Mouse (Mus musculus) central nervous system, embryonic 11.5 days (tissue): ENCODE measurements around the gene Rorb. TPM values are rescaled to one million over a fixed set of nuclear protein-coding genes. Genes with fewer than 3 reads are reported as not detected.

Experiments
- polyA plus RNA-seq: library from polyadenylated mRNA; depleted of rRNA; stranded (reverse); fragments of >200 nt; gene quantifications from 2 replicates; pipeline ENCODE4 v1.2.3, GENCODE M21; 2012; rRNA removed

The Rorb gene
- 0.76 and 0.80 TPM in 2 replicates for polyA plus RNA-seq

DNA sequence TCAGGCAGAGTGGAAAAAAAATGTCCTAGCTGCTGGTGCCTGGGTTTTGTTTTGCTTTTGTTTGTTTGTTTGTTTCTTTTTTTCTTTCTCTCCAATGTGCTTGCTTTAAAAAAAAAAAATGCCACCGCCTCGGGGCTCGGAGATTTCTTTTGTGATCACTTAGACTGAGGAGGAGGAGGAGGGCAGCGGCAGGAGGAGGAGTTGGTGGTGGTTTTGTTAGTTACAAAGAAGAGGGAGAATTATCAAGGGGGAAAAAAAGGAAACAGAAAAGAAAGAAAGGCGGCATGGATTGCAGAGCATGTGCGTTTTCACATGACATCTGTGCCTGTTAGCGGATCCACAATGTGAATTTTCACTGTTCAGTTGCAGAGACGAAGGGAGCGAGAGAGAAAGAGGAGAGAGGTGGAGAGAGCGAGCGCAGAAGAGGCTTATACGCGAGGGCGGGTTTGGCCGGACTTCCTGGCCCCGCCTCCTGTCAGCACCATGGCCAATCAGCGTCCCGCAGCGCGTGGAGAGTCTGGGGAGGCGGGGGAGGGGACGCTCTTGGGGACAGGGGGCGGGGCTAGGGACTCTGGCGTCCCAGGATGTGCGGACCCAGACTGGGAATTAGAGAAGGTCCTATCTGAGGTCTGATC, at the start of gene Rorb:
TSS of gene Rorb (minus strand) at position 404 of the 635 bp plus-strand sequence.

